Mouse (Mus musculus): ENCODE measurements at regions not wholly inside any gene's neighbourhood (a gene's known extent, or its start where the extent isn't known, plus 50 kb on each side); places are given as distances from the start of the nearest gene placed in this dataset.

DNA sequence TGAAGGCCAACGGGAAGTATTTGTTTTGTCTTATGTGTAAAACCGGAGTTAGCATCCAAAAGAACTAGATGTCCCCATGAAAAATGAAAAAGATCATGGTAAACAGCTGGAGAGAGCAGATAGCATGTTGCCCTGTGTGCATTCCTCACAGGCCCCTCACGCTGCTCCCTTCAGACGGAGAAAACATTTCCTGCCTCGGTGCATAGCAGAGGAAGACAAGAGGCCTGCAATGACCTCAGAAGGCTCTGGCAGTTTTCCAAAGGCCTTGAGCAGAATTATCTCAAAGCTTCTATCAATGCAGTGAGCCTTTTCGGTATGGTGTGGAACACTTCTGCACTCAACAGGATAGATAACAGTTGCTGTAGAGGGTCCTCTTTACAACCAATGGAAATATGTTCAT is 101.3 kb upstream of the Ccn2 start:
- no peak overlapping the region for H3K4me3 ChIP-seq (ENCODE audit: control insufficient read depth, insufficient read depth, low read length)
- no peak overlapping the region for H3K27ac ChIP-seq (ENCODE audit: control insufficient read depth, insufficient read depth, low read length)
- WGBS: 11% methylated on average over 6 of the region's 6 CpGs
- H3K4me1 ChIP-seq (replicated peaks; ENCODE audit: control insufficient read depth, insufficient read depth, low read length): no peaks in the 10 kb centered on the region
- no peak for TF ChIP-seq POLR2A (IDR thresholded peaks at IDR 0.05; ENCODE audit: control insufficient read depth, extremely low read depth, insufficient read depth, low read length, poor library complexity)
- no peak for TF ChIP-seq CTCF (IDR thresholded peaks at IDR 0.05; ENCODE audit: borderline replicate concordance, control insufficient read depth, extremely low read depth, insufficient read depth, low read length, poor library complexity)
- DNase-seq: no peak
- no peaks in the 10 kb centered on the region for H3K27me3 ChIP-seq (ENCODE audit: control insufficient read depth, insufficient read depth, low read length)
- no peaks in the 10 kb centered on the region for H3K36me3 ChIP-seq (ENCODE audit: control insufficient read depth, insufficient read depth, low read length)

DNA sequence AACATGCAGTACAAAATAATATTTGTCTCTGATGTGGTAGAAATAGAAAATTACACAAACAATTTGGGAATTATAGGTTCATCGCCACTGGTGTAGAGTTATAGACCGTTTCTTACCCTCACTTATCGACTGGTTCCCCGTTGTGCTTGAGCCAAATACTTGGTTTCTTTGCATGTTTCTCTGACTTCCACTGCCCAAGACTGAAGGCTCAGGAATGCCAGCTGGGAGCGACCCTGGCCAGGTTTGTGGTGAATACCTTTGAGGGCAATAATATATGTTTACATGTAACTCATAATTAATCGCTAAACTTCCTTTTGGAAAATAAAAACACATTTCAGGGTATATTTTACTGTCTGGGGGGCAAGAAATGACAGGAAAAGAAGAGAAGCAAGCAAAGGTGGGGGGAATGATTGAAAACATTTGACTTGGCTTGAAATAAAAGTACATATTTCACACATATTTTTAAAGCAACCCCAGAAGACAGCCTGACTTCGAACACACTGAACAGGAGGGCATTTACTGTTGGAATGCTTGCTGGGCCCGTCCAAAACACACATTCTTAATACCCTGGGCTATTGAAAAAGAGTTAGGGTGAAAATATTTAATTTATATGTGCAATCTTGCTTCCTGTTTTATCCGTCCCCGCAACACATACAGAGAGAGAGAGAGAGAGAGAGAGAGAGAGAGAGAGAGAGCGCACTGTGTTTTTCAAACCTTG is 75.3 kb upstream of the Ccn2 start:
- Histone ChIP-seq H3K36me3 (ENCODE audit: control insufficient read depth, insufficient read depth, low read length) (no peaks in the 10 kb centered on the region), H3K4me1 (replicated peaks; ENCODE audit: control insufficient read depth, insufficient read depth, low read length) (no peaks in the 10 kb centered on the region), H3K27me3 (ENCODE audit: control insufficient read depth, insufficient read depth, low read length) (no peaks in the 10 kb centered on the region), H3K27ac (ENCODE audit: control insufficient read depth, insufficient read depth, low read length) (no peak overlapping the region), H3K4me3 (ENCODE audit: control insufficient read depth, insufficient read depth, low read length) (no peak overlapping the region)
- 92% methylated on average over 11 of the region's 11 CpGs for WGBS
- DNase-seq: no peak
- TF ChIP-seq POLR2A (IDR thresholded peaks at IDR 0.05; ENCODE audit: control insufficient read depth, extremely low read depth, insufficient read depth, low read length, poor library complexity) (no peak), CTCF (IDR thresholded peaks at IDR 0.05; ENCODE audit: borderline replicate concordance, control insufficient read depth, extremely low read depth, insufficient read depth, low read length, poor library complexity) (no peak)

DNA sequence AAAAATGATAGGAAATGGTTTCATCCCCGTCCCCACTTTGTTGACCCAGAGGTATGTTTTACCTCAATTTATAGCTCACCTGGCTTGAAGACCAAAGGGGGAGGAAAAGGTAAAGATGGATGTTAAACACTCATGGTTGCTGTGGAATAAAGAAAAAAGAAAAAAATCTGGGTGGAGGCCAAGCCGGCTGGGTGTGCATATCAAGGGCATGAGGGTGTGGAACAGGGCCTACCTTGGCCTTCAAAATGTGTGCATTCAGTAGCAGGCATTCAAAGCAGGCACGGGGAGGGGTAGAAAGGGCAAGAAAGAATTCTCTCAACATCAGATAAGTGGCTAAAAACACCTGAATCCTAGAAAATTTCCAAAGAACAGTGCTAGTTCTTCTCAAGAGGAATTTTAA is 74.7 kb upstream of the Ccn2 start:
- no peak for DNase-seq
- H3K4me1 ChIP-seq (replicated peaks; ENCODE audit: control insufficient read depth, insufficient read depth, low read length): no peaks in the 10 kb centered on the region
- no peaks in the 10 kb centered on the region for H3K27me3 ChIP-seq (ENCODE audit: control insufficient read depth, insufficient read depth, low read length)
- no peak for TF ChIP-seq POLR2A (IDR thresholded peaks at IDR 0.05; ENCODE audit: control insufficient read depth, extremely low read depth, insufficient read depth, low read length, poor library complexity)
- no peak for TF ChIP-seq CTCF (IDR thresholded peaks at IDR 0.05; ENCODE audit: borderline replicate concordance, control insufficient read depth, extremely low read depth, insufficient read depth, low read length, poor library complexity)
- no peaks in the 10 kb centered on the region for H3K36me3 ChIP-seq (ENCODE audit: control insufficient read depth, insufficient read depth, low read length)
- no peak overlapping the region for H3K27ac ChIP-seq (ENCODE audit: control insufficient read depth, insufficient read depth, low read length)
- WGBS: 81% methylated on average over 3 of the region's 3 CpGs
- H3K4me3 ChIP-seq (ENCODE audit: control insufficient read depth, insufficient read depth, low read length): no peak overlapping the region

DNA sequence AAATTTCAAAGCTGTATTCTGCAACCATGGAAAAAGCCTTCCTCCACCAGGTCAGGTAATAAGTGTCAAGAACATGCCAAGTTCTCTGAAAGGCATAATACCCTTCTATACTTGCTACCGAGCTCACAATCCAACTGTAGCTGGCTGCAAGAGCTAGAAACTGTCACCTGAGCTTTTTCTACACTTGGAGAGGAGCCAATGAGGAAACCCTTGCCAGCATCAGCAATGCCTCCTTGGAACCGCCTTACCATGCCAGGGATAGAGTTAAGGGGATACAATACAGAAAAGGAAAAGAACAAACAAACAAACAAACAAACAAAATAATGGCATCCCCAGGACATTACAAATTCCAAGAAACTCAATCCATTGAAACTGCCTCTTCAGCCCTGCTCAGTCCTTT is 62.5 kb upstream of the Ccn2 start:
- H3K36me3 ChIP-seq (ENCODE audit: control insufficient read depth, insufficient read depth, low read length): no peaks in the 10 kb centered on the region
- H3K4me1 ChIP-seq (replicated peaks; ENCODE audit: control insufficient read depth, insufficient read depth, low read length): no peaks in the 10 kb centered on the region
- WGBS: 85% methylated on average over 2 of the region's 2 CpGs
- DNase-seq: no peak
- H3K27me3 ChIP-seq (ENCODE audit: control insufficient read depth, insufficient read depth, low read length): no peaks in the 10 kb centered on the region
- no peak overlapping the region for H3K4me3 ChIP-seq (ENCODE audit: control insufficient read depth, insufficient read depth, low read length)
- no peak for TF ChIP-seq POLR2A (IDR thresholded peaks at IDR 0.05; ENCODE audit: control insufficient read depth, extremely low read depth, insufficient read depth, low read length, poor library complexity)
- TF ChIP-seq CTCF (IDR thresholded peaks at IDR 0.05; ENCODE audit: borderline replicate concordance, control insufficient read depth, extremely low read depth, insufficient read depth, low read length, poor library complexity): no peak
- H3K27ac ChIP-seq (ENCODE audit: control insufficient read depth, insufficient read depth, low read length): no peak overlapping the region

DNA sequence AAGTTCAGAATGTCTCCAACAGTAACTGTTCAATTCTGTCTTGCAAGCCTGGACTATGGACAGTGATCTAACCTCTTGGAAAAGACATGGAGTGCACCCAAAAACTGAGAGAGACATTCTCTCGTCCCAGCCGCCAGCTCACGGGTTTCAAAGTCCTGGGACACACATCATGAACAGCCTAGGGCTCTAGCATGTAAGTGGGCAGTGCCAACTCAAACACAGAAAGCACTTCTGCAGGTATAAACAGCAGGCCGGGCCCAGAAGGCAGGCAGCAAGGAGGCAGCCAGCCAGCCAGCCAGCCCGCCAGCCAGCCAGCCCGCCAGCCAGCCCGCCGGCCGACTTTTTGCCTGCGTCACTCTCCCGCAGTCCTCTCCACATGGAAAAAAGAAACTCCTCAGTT is 60.3 kb upstream of the Ccn2 start:
- WGBS: 96% methylated on average over 11 of the region's 11 CpGs
- H3K36me3 ChIP-seq (ENCODE audit: control insufficient read depth, insufficient read depth, low read length): no peaks in the 10 kb centered on the region
- H3K4me3 ChIP-seq (ENCODE audit: control insufficient read depth, insufficient read depth, low read length): no peak overlapping the region
- no peaks in the 10 kb centered on the region for H3K4me1 ChIP-seq (replicated peaks; ENCODE audit: control insufficient read depth, insufficient read depth, low read length)
- TF ChIP-seq POLR2A (IDR thresholded peaks at IDR 0.05; ENCODE audit: control insufficient read depth, extremely low read depth, insufficient read depth, low read length, poor library complexity) (no peak), CTCF (IDR thresholded peaks at IDR 0.05; ENCODE audit: borderline replicate concordance, control insufficient read depth, extremely low read depth, insufficient read depth, low read length, poor library complexity) (no peak)
- no peaks in the 10 kb centered on the region for H3K27me3 ChIP-seq (ENCODE audit: control insufficient read depth, insufficient read depth, low read length)
- no peak for DNase-seq
- no peak overlapping the region for H3K27ac ChIP-seq (ENCODE audit: control insufficient read depth, insufficient read depth, low read length)

DNA sequence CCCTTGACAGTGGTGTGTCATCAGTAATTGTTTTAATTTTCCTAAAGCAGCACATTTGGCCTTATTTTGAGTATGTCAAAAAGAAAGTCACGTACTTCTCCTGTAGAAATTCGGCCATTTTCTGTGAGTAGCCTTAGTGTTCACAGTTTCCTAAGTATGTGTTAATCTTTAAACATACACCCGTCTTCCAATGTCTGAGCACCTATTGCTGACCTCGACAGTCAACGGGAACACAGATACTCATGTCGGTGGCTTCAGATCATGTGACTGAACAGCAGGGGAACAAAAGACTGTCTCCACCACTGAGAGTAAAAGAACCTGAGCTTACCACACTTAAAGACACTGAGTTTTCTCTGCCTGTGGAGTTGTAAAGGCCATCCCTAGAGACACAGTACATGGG is 59.8 kb upstream of the Ccn2 start:
- H3K4me3 ChIP-seq (ENCODE audit: control insufficient read depth, insufficient read depth, low read length): no peak overlapping the region
- DNase-seq: no peak
- no peak overlapping the region for H3K27ac ChIP-seq (ENCODE audit: control insufficient read depth, insufficient read depth, low read length)
- no peaks in the 10 kb centered on the region for H3K36me3 ChIP-seq (ENCODE audit: control insufficient read depth, insufficient read depth, low read length)
- no peaks in the 10 kb centered on the region for H3K4me1 ChIP-seq (replicated peaks; ENCODE audit: control insufficient read depth, insufficient read depth, low read length)
- no peaks in the 10 kb centered on the region for H3K27me3 ChIP-seq (ENCODE audit: control insufficient read depth, insufficient read depth, low read length)
- 91% methylated on average over 6 of the region's 6 CpGs for WGBS
- TF ChIP-seq CTCF (IDR thresholded peaks at IDR 0.05; ENCODE audit: borderline replicate concordance, control insufficient read depth, extremely low read depth, insufficient read depth, low read length, poor library complexity) (no peak), POLR2A (IDR thresholded peaks at IDR 0.05; ENCODE audit: control insufficient read depth, extremely low read depth, insufficient read depth, low read length, poor library complexity) (no peak)

DNA sequence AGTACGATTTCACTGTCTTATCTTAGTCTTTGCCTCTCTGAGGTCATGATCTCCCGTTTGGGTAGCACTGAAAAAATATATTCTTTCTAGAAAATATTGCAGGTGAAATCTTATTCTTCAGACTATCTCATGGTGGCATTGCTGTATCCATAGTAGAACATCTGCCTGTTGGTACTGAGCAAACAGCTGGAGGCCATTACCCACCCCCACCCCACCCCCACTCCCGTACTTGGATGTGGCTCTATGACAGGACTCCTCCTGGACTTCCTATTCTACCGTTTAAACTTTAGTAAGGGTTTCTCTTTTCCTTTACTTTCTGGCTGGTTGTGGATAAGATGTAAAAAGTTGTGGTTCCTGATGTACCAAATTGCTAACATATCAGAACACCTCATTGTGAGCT is 53.3 kb upstream of the Ccn2 start:
- no peak for DNase-seq
- 80% methylated on average over 4 of the region's 4 CpGs for WGBS

More for the DNA sequence above, 53.3 kb upstream of the Ccn2 start:
- H3K27me3 ChIP-seq (ENCODE audit: control insufficient read depth, insufficient read depth, low read length): no peaks in the 10 kb centered on the region
- H3K36me3 ChIP-seq (ENCODE audit: control insufficient read depth, insufficient read depth, low read length): no peaks in the 10 kb centered on the region
- no peaks in the 10 kb centered on the region for H3K4me1 ChIP-seq (replicated peaks; ENCODE audit: control insufficient read depth, insufficient read depth, low read length)
- no peak for TF ChIP-seq POLR2A (IDR thresholded peaks at IDR 0.05; ENCODE audit: control insufficient read depth, extremely low read depth, insufficient read depth, low read length, poor library complexity)
- TF ChIP-seq CTCF (IDR thresholded peaks at IDR 0.05; ENCODE audit: borderline replicate concordance, control insufficient read depth, extremely low read depth, insufficient read depth, low read length, poor library complexity): no peak
- no peak overlapping the region for H3K4me3 ChIP-seq (ENCODE audit: control insufficient read depth, insufficient read depth, low read length)
- H3K27ac ChIP-seq (ENCODE audit: control insufficient read depth, insufficient read depth, low read length): no peak overlapping the region
